Comparison of ENCODE assay signal across 10 mouse cellular contexts in genomic region chr8:88339221-88339620, GRCm38 (mm10). TPM values are rescaled to one million over a fixed set of nuclear protein-coding genes. Genes with fewer than 3 reads are reported as not detected.
DNase-seq lines count a peak whose midpoint lies in the region; ATAC-seq lines count a peak whose summit lies in the region.
"Had no signal": no experiment of that assay in that cellular context is flagged by ENCODE, and none has a peak within 500 bp of the region (broad histone marks: within the 10 kb centered on the region; RNA-seq: fewer than 3 reads in every experiment).

No protein-coding gene starts in this region.

- no peak for ATAC-seq in forebrain, embryonic 14.5 days
- ATAC-seq in forebrain, embryonic 13.5 days = no peak
- no peak for ATAC-seq in hindbrain, embryonic 13.5 days (ENCODE audit: low FRiP score)
- ATAC-seq in hindbrain, embryonic 16.5 days = no peak

- H3K27ac ChIP-seq in forebrain, embryonic 14.5 days (ENCODE audit: low read depth, low read length) = no peak overlapping the region
- no peak overlapping the region for H3K27ac ChIP-seq in forebrain, embryonic 13.5 days
- H3K27ac ChIP-seq in hindbrain, embryonic 13.5 days = 0 out of 2 replicates have a peak overlapping the region, but pooled peaks have one; percentile 8
- no peak overlapping the region for H3K27ac ChIP-seq in hindbrain, embryonic 16.5 days (ENCODE audit: low read depth, low read length)

- H3K27me3 ChIP-seq in forebrain, embryonic 14.5 days (replicated peaks; ENCODE audit: control insufficient read depth, insufficient read depth, low read length) = no peaks in the 10 kb centered on the region
- H3K27me3 ChIP-seq in forebrain, embryonic 13.5 days = no peaks in the 10 kb centered on the region
- no peaks in the 10 kb centered on the region for H3K27me3 ChIP-seq in hindbrain, embryonic 13.5 days
- H3K27me3 ChIP-seq in hindbrain, embryonic 16.5 days (replicated peaks; ENCODE audit: control insufficient read depth, insufficient read depth, low read length) = no peaks in the 10 kb centered on the region

- no peaks in the 10 kb centered on the region for H3K9me3 ChIP-seq in forebrain, embryonic 14.5 days (replicated peaks; ENCODE audit: control insufficient read depth, low read length)
- no peaks in the 10 kb centered on the region for H3K9me3 ChIP-seq in forebrain, embryonic 13.5 days (replicated peaks)
- no peaks in the 10 kb centered on the region for H3K9me3 ChIP-seq in hindbrain, embryonic 13.5 days
- H3K9me3 ChIP-seq in hindbrain, embryonic 16.5 days (ENCODE audit: control insufficient read depth, low read length) = no peaks in the 10 kb centered on the region

- H3K4me2 ChIP-seq in forebrain, embryonic 14.5 days (ENCODE audit: low read length) = no peak overlapping the region
- no peak overlapping the region for H3K4me2 ChIP-seq in forebrain, embryonic 13.5 days
- no peak overlapping the region for H3K4me2 ChIP-seq in hindbrain, embryonic 13.5 days
- no peak overlapping the region for H3K4me2 ChIP-seq in hindbrain, embryonic 16.5 days (ENCODE audit: low read length)

- DNase-seq in forebrain, embryonic 14.5 days (ENCODE audit: low spot score) = peak; percentile 46
- peak; percentile 25 for DNase-seq in lung, postnatal 36 days
- no peak for DNase-seq in lung, postnatal 14 days
- DNase-seq in telencephalon, adult 2 months (ENCODE audit: low read depth, low spot score) = peak; percentile 32
- no peak for DNase-seq in right cerebral cortex, adult 18-20 months
- DNase-seq: embryo, embryonic 11 days; gastrocnemius, postnatal 25 days had no signal

- H3K9ac ChIP-seq in forebrain, embryonic 14.5 days (ENCODE audit: low read length) = no peak overlapping the region
- no peak overlapping the region for H3K9ac ChIP-seq in forebrain, embryonic 13.5 days
- no peak overlapping the region for H3K9ac ChIP-seq in hindbrain, embryonic 13.5 days
- no peak overlapping the region for H3K9ac ChIP-seq in hindbrain, embryonic 16.5 days (ENCODE audit: low read depth, low read length)

- peaks cover 83% of the 10 kb centered on the region for H3K36me3 ChIP-seq in forebrain, embryonic 14.5 days (ENCODE audit: control insufficient read depth, insufficient read depth, low read length)
- H3K36me3 ChIP-seq in forebrain, embryonic 13.5 days (ENCODE audit: poor library complexity, severe bottlenecking) = peaks cover 91% of the 10 kb centered on the region
- peaks cover 89% of the 10 kb centered on the region for H3K36me3 ChIP-seq in hindbrain, embryonic 13.5 days
- peaks cover 28% of the 10 kb centered on the region for H3K36me3 ChIP-seq in hindbrain, embryonic 16.5 days (ENCODE audit: control insufficient read depth, insufficient read depth, low read length)

- 40% methylated on average over 3 of the region's 3 CpGs for WGBS in forebrain, embryonic 14.5 days
- 55% methylated on average over 3 of the region's 3 CpGs for WGBS in forebrain, embryonic 13.5 days
- 66% methylated on average over 3 of the region's 3 CpGs for WGBS in hindbrain, embryonic 13.5 days
- 50% methylated on average over 3 of the region's 3 CpGs for WGBS in hindbrain, embryonic 16.5 days

- H3K4me1 ChIP-seq in forebrain, embryonic 14.5 days (ENCODE audit: control insufficient read depth, insufficient read depth, low read length) = no peaks in the 10 kb centered on the region
- no peaks in the 10 kb centered on the region for H3K4me1 ChIP-seq in forebrain, embryonic 13.5 days
- H3K4me1 ChIP-seq in hindbrain, embryonic 13.5 days (replicated peaks) = no peaks in the 10 kb centered on the region
- H3K4me1 ChIP-seq in hindbrain, embryonic 16.5 days (ENCODE audit: control insufficient read depth, insufficient read depth, low read depth, low read length) = no peaks in the 10 kb centered on the region

- no peak overlapping the region for H3K4me3 ChIP-seq in forebrain, embryonic 14.5 days (ENCODE audit: low read depth, low read length)
- no peak overlapping the region for H3K4me3 ChIP-seq in forebrain, embryonic 13.5 days
- H3K4me3 ChIP-seq in hindbrain, embryonic 13.5 days = no peak overlapping the region
- H3K4me3 ChIP-seq in hindbrain, embryonic 16.5 days (ENCODE audit: low read length) = no peak overlapping the region

RNA-seq across cellular contexts. Expression of gene Brd7, which starts 22.8 kb away (rescaled TPM):
- 48.0 and 57.8 TPM in 2 replicates for polyA plus RNA-seq in forebrain, embryonic 14.5 days (2014; fragmentation: Nextera tagmentation; extraction: Ambion mirVana)
- 75.2 TPM in 2 replicates for polyA plus RNA-seq in forebrain, embryonic 13.5 days (2015; fragmentation: Nextera tagmentation; extraction: Ambion mirVana)
- 69.3 and 71.7 TPM in 2 replicates for polyA plus RNA-seq in hindbrain, embryonic 13.5 days (2015; fragmentation: Nextera tagmentation; extraction: Ambion mirVana)
- 37.6 and 58.2 TPM in 2 replicates for polyA plus RNA-seq in hindbrain, embryonic 16.5 days (2015; fragmentation: Nextera tagmentation; extraction: Ambion mirVana)

Comparison
In these comparisons a context has a peak if more than half of its experiments do, and no peak if none do; other contexts are left out.
1. DNase-seq: peak in forebrain, embryonic 14.5 days (single experiment), lung, postnatal 36 days (single experiment) and telencephalon, adult 2 months (single experiment); none in lung, postnatal 14 days (single experiment) and right cerebral cortex, adult 18-20 months (single experiment).